Mouse (Mus musculus): ENCODE results near the gene Klk1b5.
"Not testable (repeated sequence)": the region's sequence is repeated elsewhere in the genome, so short reads cannot be mapped to it uniquely, and the experiment has no call there.

Klk1b5 gene

GRCm38 (mm10) chr7:44215645-44216044 lies at the start of gene Klk1b5:
TSS of gene Klk1b5 (plus strand) at chr7:44215945.
- no peak for DNase-seq (ENCODE audit: low read depth)

- DNase-seq (ENCODE audit: low read depth): no peak
Measured at GRCm38 (mm10) chr7:44179299-44180045, 36.3 kb upstream of the Klk1b5 start.

GRCm38 (mm10) chr7:44186516-44186915 lies 29.2 kb upstream of the Klk1b5 start:
- DNase-seq (ENCODE audit: low read depth): not testable (repeated sequence)

GRCm38 (mm10) chr7:44187936-44188335 lies 27.8 kb upstream of the Klk1b5 start, which contains the start of gene Klk1b24:
TSS of gene Klk1b24 (plus strand) at chr7:44188236.
- not testable (repeated sequence) for DNase-seq (ENCODE audit: low read depth)

- not testable (repeated sequence) for DNase-seq (ENCODE audit: low read depth)
Measured at GRCm38 (mm10) chr7:44193466-44193865, 22.3 kb upstream of the Klk1b5 start.

GRCm38 (mm10) chr7:44197891-44198290 lies 17.9 kb upstream of the Klk1b5 start, which contains the start of gene Klk1b3:
TSS of gene Klk1b3 (plus strand) at chr7:44198191.
- no peak for DNase-seq (ENCODE audit: low read depth)

GRCm38 (mm10) chr7:44207135-44207534 lies 8.6 kb upstream of the Klk1b5 start, which contains the start of gene Klk1b4:
TSS of gene Klk1b4 (plus strand) at chr7:44207435.
- DNase-seq (ENCODE audit: low read depth): not testable (repeated sequence)

GRCm38 (mm10) chr7:44208307-44208706 lies 7.4 kb upstream of the Klk1b5 start:
- no peak for DNase-seq (ENCODE audit: low read depth)

GRCm38 (mm10) chr7:44221601-44222000 lies 5.9 kb downstream of the Klk1b5 start:
- not testable (repeated sequence) for DNase-seq (ENCODE audit: low read depth)

GRCm38 (mm10) chr7:44222335-44222734 lies 6.6 kb downstream of the Klk1b5 start:
- DNase-seq (ENCODE audit: low read depth): not testable (repeated sequence)

- no peak for DNase-seq (ENCODE audit: low read depth)
Measured at GRCm38 (mm10) chr7:44225076-44225475, 9.3 kb downstream of the Klk1b5 start, which contains the start of gene Klk1. TSS of gene Klk1 (plus strand) at chr7:44225360.

- DNase-seq (ENCODE audit: low read depth): no peak
Measured at GRCm38 (mm10) chr7:44235909-44236308, 20.2 kb downstream of the Klk1b5 start, which contains the start of gene Gm36864. TSS of gene Gm36864 (plus strand) at chr7:44236177.

- DNase-seq (ENCODE audit: low read depth): peak; percentile 25
Measured at GRCm38 (mm10) chr7:44239913-44240312, 24.2 kb downstream of the Klk1b5 start.

GRCm38 (mm10) chr7:44240712-44241111 lies 25.0 kb downstream of the Klk1b5 start:
- DNase-seq (ENCODE audit: low read depth): no peak

- peak; percentile 11 for DNase-seq (ENCODE audit: low read depth)
Measured at GRCm38 (mm10) chr7:44241163-44241562, 25.4 kb downstream of the Klk1b5 start.

GRCm38 (mm10) chr7:44244080-44244479 lies 28.3 kb downstream of the Klk1b5 start:
- no peak for DNase-seq (ENCODE audit: low read depth)

- DNase-seq (ENCODE audit: low read depth): peak; percentile 92
Measured at GRCm38 (mm10) chr7:44246055-44246983, 30.6 kb downstream of the Klk1b5 start, which contains the start of the genes 1700028J19Rik and 2410002F23Rik. TSS of gene 1700028J19Rik (minus strand) at chr7:44246695. TSS of gene 2410002F23Rik (plus strand) at chr7:44246722.

- peak; percentile 80 for DNase-seq (ENCODE audit: low read depth)
Measured at GRCm38 (mm10) chr7:44246984-44247470, 31.3 kb downstream of the Klk1b5 start.

GRCm38 (mm10) chr7:44247971-44248370 lies 32.2 kb downstream of the Klk1b5 start:
- DNase-seq (ENCODE audit: low read depth): no peak

- no peak for DNase-seq (ENCODE audit: low read depth)
Measured at GRCm38 (mm10) chr7:44249248-44249647, 33.5 kb downstream of the Klk1b5 start.

- DNase-seq (ENCODE audit: low read depth): not testable (repeated sequence)
Measured at GRCm38 (mm10) chr7:44250732-44251275, 35.1 kb downstream of the Klk1b5 start.
